Mouse (Mus musculus): ENCODE data around the gene Pnmal1.

Gene Pnmal1

GRCm38 (mm10) chr7:16999650-17000049 is 40.2 kb downstream of the Pnmal1 start:
- DNase-seq = peak; percentile 89

- DNase-seq = peak; percentile 89
Measured at GRCm38 (mm10) chr7:17002375-17003195, 43.1 kb downstream of the Pnmal1 start.

GRCm38 (mm10) chr7:17003230-17003960 is 43.9 kb downstream of the Pnmal1 start:
- no peak for DNase-seq

- no peak for DNase-seq
Measured at GRCm38 (mm10) chr7:17004716-17005115, 45.2 kb downstream of the Pnmal1 start.

DNA sequence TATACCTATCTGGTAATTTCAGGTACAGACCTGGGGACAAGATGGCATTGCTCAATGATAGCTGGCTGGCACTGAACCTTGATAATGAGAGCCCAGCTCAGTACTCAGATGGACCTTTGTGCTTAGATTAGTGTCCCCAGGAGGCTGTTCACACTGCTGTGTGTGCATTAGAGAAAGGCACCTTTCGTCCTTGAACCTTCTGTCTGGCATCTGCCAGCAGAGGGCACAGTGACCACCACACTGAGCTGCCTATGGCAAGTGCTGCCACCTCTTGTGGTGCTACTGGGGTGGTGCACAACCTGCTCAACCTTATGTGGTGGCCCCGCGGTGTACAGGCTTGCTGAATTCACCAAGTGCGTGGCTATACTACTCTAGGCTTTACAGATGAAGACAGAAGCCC is 47.8 kb downstream of the Pnmal1 start:
- peak; percentile 39 for DNase-seq

GRCm38 (mm10) chr7:17009326-17010009 is 50.0 kb downstream of the Pnmal1 start:
- DNase-seq = no peak

- DNase-seq = peak; percentile 41
Measured at GRCm38 (mm10) chr7:17010010-17010347, 50.5 kb downstream of the Pnmal1 start.

- DNase-seq = no peak
Measured at GRCm38 (mm10) chr7:17011909-17012590, 52.6 kb downstream of the Pnmal1 start.

Measured in lung, postnatal 10 days (tissue).